Mouse (Mus musculus) yolk sac, embryonic 10.5 days (tissue): Measurements from ENCODE around the gene Zpld1.

Experiments used
- DNase-seq: peaks from one replicate; pipeline ENCODE4 v3.0.0-alpha.2; 2017; ENCODE audit warnings: low spot score

Gene Zpld1

DNA sequence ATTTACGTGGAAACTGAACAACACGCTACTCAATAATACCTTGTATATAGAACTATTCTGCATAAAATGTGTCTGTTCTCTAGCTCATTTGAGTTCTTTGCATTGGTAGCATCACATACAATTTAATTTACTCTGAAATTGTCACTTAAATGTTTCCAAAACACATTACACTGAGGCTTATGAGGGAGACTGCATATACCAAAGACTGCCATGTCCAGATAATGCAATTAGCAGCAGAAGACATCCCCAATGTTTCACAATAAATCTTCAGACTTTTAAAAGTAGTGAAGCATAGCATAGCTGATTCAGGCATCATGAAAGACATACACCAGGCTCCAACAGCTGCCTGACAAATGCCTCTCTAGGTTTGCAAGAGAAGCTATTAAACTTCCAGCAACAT is at the start of gene Zpld1:
Gene Zpld1, minus strand, starts transcription at position 101 of the 400 bp plus-strand sequence.
- no peak for DNase-seq

DNA sequence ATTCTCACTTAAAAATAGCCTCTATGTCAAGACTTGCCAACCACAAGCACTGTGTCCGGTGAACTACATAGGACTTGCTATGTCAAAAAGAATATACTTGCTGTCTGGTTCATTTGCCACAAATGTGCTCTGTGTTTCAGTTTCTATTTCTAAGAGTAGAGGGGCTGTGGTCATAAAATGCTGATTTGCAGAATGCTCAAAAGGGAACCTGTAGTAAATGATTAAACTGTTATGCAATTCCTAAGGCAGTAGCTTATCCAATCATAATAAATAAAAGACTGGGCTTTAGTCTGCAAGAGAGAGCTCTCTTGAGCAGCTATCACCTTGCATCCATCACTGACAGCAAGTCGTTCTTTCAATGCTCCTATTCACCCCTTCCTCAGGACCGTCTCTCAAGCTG is 47.9 kb upstream of the Zpld1 start:
- DNase-seq: no peak

DNA sequence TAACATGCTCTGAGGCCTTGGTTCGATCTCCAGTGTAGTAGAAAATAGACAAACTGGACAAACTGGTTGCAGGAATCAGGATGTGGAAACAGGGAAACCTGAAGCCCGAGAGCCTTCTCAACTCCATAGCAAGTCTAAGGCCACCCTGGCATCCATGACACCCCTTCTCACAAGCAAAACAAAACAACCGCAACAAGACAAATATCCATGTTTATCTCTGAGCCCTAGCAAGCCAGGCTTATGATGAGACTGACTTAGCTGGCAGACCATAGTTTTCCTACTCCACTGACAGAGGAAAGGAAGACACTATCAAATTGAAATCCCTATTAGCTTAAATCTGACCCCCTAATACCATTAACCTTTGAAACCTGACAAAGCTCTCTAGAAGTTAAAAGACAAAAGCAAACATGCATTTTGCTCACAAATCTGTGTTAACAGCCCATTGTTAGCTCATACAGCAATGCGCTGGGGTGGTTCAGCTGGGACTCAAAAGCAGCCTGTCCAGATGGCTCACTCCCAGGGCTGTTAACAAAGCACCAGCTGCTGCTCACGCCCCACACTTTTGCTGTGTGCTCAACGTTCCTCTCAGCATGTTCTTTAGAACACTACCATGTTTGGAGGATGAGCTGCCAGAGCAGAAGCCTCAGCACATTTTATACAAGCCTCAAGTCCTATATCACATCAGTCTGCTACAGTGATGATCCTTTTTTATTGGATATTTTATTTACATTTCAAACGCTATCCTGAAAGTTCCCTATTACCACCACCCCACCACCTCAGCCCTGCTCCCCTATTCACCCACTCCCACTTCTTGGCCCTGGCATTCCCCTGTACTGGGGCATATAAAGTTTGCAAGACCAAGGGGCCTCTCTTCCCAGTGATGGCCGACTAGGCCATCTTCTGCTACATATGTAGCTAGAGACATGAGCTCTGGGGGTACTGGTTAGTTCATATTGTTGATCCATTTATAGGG is 24.0 kb upstream of the Zpld1 start:
- no peak for DNase-seq

DNA sequence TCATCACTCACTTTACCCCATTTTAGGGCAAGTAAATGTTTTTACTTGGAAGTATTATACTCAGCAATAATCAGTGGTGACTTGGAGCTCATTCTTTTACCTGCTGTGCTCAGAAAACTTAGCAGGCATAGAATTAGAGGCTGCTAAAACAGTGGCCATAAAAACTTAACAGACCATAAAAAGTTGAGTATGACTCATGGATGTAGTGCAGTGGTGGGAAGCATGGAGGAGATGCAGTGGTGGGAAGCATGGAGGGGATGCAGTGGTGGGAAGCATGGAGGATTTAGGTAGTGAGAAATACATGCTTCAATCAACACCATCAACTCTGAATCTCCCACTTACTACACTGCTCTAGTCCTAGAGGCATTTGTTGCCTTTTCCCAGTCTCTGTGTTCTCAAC is 19.2 kb upstream of the Zpld1 start:
- no peak for DNase-seq

DNA sequence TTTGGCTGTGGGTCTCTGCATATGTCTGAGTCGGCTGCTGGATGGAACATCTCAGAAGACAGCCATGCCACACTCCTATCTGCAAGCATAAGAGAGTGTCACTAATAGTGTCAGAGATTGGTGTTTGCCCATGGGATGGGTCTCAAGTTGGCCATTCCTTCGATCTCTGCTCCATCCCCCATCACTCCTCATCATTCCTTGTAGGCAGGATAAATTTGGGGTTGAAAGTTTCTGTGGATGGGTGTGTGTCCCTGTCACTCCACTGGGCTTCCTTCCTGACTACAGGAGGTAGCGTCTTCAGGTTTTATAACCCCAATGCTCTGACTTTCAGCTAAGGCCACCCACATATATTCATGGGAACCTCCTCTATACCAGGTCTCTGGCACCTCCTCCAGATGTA is 14.3 kb upstream of the Zpld1 start:
- no peak for DNase-seq

DNA sequence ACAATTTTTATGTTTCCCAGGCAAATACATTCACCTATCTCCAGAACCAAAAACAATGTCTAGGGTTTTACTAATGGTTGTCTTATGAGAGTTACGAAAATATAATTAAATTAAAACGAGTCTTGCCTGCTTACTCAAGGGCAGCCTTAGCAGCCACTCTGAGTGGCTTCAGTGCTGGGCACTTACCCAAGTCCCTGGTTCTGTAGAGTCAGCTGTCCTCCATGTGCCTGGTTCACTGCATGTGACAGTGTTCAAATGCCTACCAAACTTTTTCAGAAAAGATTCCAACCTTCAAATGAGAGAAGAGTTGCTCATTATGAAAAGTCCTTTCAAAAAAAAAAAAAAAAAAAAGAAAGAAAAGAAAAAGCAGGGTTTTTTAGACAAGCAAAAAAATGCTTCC is 15.1 kb downstream of the Zpld1 start:
- DNase-seq: no peak

DNA sequence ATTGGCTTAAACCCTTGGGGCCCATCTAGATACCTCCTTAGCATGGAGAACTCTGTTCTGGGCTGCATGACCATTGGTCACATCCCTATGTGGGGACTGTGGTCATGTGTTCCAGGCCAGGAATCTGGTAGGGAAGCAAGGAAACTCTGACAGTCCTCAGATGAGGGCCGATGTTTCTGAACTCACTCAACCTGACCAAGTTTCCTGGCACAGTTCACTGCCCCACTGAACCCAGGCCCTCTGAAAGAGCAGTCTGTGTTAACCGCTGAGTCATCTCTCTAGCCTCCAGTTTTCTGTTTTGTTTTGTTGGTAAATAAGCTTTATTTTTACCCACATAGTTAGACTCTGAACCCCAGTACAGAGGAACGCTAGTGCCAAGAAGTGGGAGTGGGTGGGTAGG is 20.3 kb downstream of the Zpld1 start:
- DNase-seq: no peak

DNA sequence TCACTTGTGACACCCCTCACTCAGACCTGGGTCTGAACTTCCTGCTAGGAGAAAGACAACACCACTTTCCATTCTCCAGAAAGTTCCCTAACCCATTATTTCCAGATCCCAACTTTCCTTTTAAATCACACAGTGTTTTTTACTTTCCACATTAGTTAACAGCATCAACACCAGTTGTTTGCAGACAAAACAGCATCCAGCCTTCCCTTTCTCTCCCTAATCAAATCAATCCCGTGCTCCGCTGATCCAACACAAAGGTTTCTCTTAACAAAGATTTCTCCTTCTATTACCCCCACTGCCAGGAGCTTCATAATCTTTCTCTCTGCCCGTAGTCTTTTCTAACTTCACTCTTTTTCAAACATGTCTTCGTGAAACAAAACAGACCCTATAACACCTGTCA is 32.5 kb downstream of the Zpld1 start:
- DNase-seq: no peak

DNA sequence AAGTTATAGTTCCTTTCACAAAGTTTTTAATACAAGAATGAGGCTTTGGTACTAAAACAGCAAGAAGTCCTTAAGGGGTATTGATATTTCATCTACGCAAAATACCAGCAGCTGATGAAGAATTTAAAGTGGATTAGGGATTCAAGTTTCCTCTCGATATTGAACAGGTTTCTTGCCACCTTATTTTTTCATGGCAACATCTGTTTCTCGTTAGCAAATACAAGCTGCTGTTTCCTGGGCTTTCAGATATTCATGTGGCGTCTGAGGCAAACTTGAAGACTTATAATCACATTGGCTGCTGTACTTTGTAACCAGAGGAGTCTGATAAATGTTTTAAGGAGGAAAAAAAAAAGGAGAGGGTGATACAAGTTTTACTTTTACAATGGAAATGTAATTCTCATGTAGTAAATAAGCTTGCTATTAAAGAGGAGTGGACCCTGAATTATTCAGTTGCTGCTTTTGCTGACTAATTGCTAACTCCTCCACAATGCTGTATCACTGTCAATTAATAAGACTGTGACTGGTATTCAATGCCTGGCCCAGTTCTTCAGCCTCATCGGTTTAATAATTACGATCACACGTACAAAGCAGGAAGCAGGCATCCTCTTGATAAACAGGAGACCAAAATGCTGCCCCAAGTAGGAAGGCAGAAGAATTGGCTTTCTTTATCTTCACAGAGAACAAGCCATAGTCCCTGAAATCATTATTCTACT is 36.8 kb downstream of the Zpld1 start:
- no peak for DNase-seq

DNA sequence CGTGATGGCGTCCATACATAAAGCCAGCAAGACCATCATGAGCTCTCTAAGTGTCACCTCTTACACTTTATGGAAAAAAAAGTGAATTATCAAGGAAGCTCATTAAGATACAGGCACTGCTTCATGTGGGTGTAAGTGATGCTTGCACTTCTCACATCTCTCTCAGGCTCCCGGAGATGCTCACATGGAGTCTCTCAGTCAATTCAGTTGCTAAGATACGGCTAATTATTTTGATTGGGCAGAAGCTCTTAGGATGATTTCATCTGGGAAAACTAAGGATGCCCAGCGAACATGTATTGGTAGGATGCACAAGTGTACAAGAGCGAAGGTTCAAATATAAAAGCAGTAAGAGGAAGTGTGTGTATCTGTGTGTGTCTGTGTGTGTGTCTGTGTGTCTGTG is 38.1 kb downstream of the Zpld1 start:
- no peak for DNase-seq

DNA sequence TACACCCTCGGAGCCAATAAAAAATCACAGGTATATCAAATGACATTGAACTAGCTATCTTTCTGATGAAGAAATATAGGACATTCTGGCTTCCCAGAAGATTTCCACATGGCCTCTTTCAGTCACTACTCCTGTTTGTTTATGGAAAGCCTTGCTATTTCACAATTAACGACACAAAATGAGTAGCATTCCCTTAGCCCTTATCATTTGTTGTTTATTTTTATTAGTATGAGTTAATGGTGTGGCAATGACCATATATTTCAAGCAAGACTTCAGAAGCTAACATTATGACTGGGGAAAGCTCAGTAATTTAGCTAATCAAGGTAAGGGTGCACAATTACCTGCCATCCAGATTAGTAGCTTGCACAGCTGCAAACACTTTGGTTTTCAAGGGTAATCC is 56.8 kb downstream of the Zpld1 start:
- no peak for DNase-seq

DNA sequence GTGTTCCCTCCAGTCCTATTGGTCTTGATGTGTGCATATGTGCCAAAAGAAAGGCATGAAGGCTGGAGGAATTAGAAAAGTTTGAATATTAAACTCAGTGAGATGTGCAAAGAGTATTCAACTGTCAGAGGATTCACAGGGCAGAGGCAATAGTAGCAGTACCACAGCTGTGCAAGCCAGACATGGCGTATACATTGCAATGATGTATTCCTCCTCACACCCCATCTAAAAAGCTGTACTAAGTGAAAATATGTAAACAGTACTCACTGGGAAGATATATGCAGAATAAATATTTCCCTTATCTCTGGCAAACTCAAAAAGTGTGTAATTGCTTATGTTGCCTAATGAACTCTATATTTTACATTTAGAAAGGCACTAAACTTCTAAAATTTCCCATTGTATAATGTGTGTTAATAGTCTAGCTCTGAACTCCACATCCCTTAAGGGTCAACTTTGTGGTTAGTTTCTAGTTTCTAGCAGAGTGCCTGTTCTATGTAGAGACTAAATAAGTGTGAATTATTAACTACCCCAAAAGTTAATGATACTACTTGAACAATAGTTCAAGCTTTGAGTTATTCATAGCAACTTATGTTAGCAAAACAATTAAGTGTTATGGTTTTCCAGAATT is 68.7 kb downstream of the Zpld1 start:
- no peak for DNase-seq

DNA sequence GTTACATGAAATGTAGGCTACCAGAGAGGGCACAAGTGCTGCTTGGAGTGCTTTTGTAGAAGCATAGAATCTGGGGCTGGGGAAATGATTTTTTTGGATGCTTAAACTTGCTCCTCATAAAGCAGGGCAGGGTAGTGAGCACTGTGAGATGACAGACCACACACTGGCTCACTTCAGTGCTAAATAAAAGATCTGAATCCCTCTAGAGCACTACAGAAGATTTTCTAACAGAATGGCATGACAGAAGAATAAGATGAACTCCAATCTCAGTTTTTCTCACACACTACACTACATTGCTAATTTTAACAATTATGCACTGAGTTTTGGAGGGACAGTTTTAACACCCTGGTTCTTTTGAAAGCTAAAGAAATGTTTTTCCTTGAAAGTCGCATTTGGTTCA is 93.8 kb downstream of the Zpld1 start:
- no peak for DNase-seq

DNA sequence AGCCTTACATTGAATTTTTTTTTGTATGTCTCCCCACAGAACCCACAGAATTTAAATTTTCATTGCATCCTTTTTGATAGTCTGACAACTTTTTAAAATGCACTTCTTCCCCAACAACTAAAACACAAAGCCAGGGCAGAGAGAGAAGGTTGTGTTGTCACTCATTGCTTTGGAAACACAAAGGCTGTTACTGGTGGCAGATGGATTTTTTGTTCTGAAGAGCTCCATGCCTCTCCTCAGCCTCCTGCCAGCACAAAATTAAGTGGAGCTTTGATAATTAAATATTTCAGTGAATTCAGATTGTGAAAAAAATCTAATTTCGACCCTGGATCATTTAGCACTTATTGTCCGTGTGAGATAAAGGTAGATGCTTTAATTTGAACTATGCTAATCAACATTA is 107.4 kb downstream of the Zpld1 start:
- no peak for DNase-seq

DNA sequence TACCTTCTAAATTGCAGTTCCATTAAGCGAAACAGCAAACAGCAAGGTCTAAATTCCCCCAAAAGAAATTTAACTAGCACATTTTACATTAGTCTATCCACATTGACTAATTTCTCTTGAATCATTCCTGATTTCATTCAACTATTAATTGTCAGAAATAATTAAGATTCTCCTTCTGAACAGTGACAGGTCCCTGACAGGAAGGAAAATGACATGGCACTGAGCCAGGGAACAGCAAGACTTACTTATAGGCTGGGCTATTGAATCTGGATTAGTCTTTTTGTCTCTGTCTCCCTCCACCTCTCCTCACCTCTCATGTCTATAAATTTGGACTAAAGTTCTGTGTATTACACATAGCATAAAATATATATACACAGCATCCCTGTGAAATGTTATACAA is 112.4 kb downstream of the Zpld1 start:
- no peak for DNase-seq
